Mouse (Mus musculus) neural tube, embryonic 12.5 days (tissue): ENCODE measurements around the gene Xrcc6. TPM values are rescaled to one million over a fixed set of nuclear protein-coding genes. Genes with fewer than 3 reads are reported as not detected.

Source experiments
- ATAC-seq: fragments of 200-750 bp; cut with Nextera tagmentation; 2 replicates; pipeline ENCODE4 v1.8.0; 2017; ENCODE audit warnings: low read depth, mild to moderate bottlenecking, moderate TSS enrichment, moderate library complexity; ENCODE audit not compliant: low FRiP score
- H3K27ac ChIP-seq: fragments of 300-500 bp; sonication (generic); 2 replicates; pipeline ENCODE4 v1.5.1; 2016
- H3K27me3 ChIP-seq: fragments of 300-500 bp; sonication (generic); replicated peaks from 2 replicates; pipeline ENCODE4 v1.6.1; 2016; ENCODE audit warnings: mild to moderate bottlenecking
- H3K36me3 ChIP-seq: fragments of 300-500 bp; sonication (generic); 2 replicates; pipeline ENCODE4 v1.6.1; 2016; ENCODE audit warnings: mild to moderate bottlenecking
- H3K4me1 ChIP-seq: fragments of 300-500 bp; sonication (generic); 2 replicates; pipeline ENCODE4 v1.6.1; 2016
- H3K4me2 ChIP-seq: fragments of 300-500 bp; sonication (generic); replicated peaks from 2 replicates; pipeline ENCODE4 v1.6.1; 2016; ENCODE audit warnings: mild to moderate bottlenecking
- H3K4me3 ChIP-seq: fragments of 300-500 bp; sonication (generic); 2 replicates; pipeline ENCODE4 v1.5.1; 2016
- H3K9ac ChIP-seq: fragments of 300-500 bp; sonication (generic); 2 replicates; pipeline ENCODE4 v1.6.1; 2016; ENCODE audit warnings: mild to moderate bottlenecking
- H3K9me3 ChIP-seq: fragments of 300-500 bp; sonication (generic); 2 replicates; pipeline ENCODE4 v1.6.1; 2016; ENCODE audit warnings: mild to moderate bottlenecking
- WGBS: fragments of 180-500 bp; shearing (Covaris S2); methylation state at CpG from one replicate; pipeline ENCODE4 v1.1.7; 2016; 5-methylcytosine and 5-hydroxymethylcytosine counted together
- polyA plus RNA-seq: library from polyadenylated mRNA; unstranded; fragments of >200 nt; fragmentation: Nextera tagmentation; extraction: Ambion mirVana; gene quantifications from 2 replicates; pipeline ENCODE4 v1.2.1, GENCODE M21; 2016

Xrcc6 gene
- polyA plus RNA-seq, 1 experiment from 2014 or later = 52.6 TPM

- no peak for ATAC-seq
- no peak overlapping the region for H3K4me3 ChIP-seq
- WGBS = 93% methylated on average over 7 of the region's 7 CpGs
- peaks cover 58% of the 10 kb centered on the region for H3K36me3 ChIP-seq
- no peaks in the 10 kb centered on the region for H3K9me3 ChIP-seq
- H3K27ac ChIP-seq = no peak overlapping the region
- H3K4me2 ChIP-seq = no peak overlapping the region
- H3K9ac ChIP-seq = no peak overlapping the region
- H3K27me3 ChIP-seq = no peaks in the 10 kb centered on the region
- H3K4me1 ChIP-seq = no peaks in the 10 kb centered on the region
Observed at GRCm38 (mm10) chr15:82032386-82032785, 44.8 kb downstream of the Xrcc6 start.

DNA sequence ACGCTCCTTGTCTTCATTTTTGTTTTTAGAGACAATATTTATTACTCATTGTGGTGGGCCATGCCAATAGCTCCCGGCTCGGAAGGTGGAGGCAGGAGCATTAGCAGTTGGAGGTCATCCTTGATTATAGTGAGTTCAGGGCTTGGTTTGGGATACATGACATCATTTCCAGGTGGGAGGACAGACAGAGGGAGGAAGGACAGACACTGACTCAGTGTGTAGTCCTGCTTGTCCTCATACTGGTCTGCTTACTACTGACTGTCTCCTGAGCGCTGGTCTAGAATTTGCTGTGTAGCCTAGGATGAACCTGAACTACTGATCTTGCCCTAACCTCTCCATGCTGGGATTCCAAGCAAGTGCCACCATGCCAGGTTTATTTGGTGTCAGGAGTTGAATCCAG lies 46.1 kb downstream of the Xrcc6 start, which contains the start of gene Desi1:
Gene Desi1 (minus strand): TSS at position 101 of the 400 bp plus-strand sequence.
- ATAC-seq = no peak
- H3K36me3 ChIP-seq = peaks cover 55% of the 10 kb centered on the region
- H3K4me1 ChIP-seq = no peaks in the 10 kb centered on the region
- 94% methylated on average over 4 of the region's 4 CpGs for WGBS
- no peaks in the 10 kb centered on the region for H3K27me3 ChIP-seq
- no peak within 1 kb of the TSS for H3K9ac ChIP-seq
- H3K4me3 ChIP-seq = no peak within 1 kb of the TSS
- no peaks in the 10 kb centered on the region for H3K9me3 ChIP-seq
- H3K27ac ChIP-seq = no peak within 1 kb of the TSS
- no peak within 1 kb of the TSS for H3K4me2 ChIP-seq

GRCm38 (mm10) chr15:82035904-82036689 lies 48.5 kb downstream of the Xrcc6 start:
- Histone ChIP-seq H3K27ac (no peak overlapping the region), H3K4me2 (no peak overlapping the region), H3K4me1 (no peaks in the 10 kb centered on the region), H3K36me3 (peaks cover 50% of the 10 kb centered on the region), H3K9ac (no peak overlapping the region), H3K9me3 (no peaks in the 10 kb centered on the region), H3K4me3 (no peak overlapping the region), H3K27me3 (no peaks in the 10 kb centered on the region)
- ATAC-seq = no peak
- WGBS = 85% methylated on average over 12 of the region's 12 CpGs

DNA sequence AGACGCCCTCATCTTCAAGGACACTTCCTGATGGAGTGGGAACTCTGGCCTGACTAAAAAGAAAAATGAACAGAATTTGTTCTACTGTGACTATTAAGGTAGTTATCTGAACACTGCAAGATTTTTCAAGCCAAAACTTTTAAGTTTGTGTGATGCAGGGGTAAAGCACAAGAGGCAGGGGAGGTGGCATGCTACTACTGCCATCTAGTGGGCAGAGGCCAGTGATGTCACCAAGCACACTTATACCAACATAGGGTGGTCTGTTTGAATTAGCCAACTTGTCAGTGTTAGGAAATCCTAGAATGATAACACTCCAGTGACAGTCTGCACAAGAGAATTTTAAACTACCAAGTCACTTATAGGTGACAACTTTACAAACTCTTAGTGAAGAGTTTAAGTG lies 53.0 kb downstream of the Xrcc6 start:
- Histone ChIP-seq H3K4me2 (no peak overlapping the region), H3K27me3 (no peaks in the 10 kb centered on the region), H3K9me3 (no peaks in the 10 kb centered on the region), H3K27ac (no peak overlapping the region), H3K4me1 (peaks cover 3% of the 10 kb centered on the region), H3K9ac (no peak overlapping the region), H3K4me3 (no peak overlapping the region), H3K36me3 (peaks cover 39% of the 10 kb centered on the region)
- no peak for ATAC-seq
- WGBS = 96% methylated on average over 1 of the region's 1 CpGs

DNA sequence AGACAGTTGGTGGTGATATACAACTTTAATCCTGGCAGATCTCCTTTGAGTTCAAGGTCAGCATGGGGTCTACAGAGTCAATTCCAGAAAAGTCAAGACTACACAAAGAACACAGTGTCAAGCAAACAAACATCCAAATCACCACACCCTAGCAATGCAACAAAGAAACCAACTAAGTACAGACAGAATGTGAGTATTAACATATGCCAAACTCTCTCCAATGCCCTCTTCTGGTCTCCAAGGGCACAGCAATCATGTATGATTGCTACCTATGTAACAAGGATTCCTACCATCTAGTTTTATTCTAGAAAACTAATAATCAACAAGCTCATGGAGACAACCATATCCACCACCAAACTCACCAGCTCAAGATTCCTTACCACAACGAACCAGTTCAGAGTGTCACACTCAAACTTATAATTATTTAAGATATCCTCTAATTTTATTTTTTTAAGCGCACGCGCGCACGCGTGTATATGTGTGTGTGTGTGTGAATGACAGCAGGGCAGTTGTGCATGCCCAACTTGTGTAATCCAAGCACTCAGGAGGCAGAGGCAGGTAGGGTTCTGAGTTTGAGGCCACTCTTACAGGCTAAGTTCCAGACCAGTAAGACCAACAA lies 56.6 kb downstream of the Xrcc6 start:
- H3K9ac ChIP-seq = no peak overlapping the region
- H3K36me3 ChIP-seq = peaks cover 25% of the 10 kb centered on the region
- H3K4me1 ChIP-seq = peaks cover 15% of the 10 kb centered on the region
- no peak for ATAC-seq
- no peaks in the 10 kb centered on the region for H3K27me3 ChIP-seq
- no peak overlapping the region for H3K27ac ChIP-seq
- H3K4me2 ChIP-seq = no peak overlapping the region
- H3K9me3 ChIP-seq = no peaks in the 10 kb centered on the region
- no peak overlapping the region for H3K4me3 ChIP-seq
- 97% methylated on average over 7 of the region's 7 CpGs for WGBS

- peaks cover 11% of the 10 kb centered on the region for H3K36me3 ChIP-seq
- H3K9me3 ChIP-seq = no peaks in the 10 kb centered on the region
- peaks cover 15% of the 10 kb centered on the region for H3K4me1 ChIP-seq
- H3K27me3 ChIP-seq = no peaks in the 10 kb centered on the region
- WGBS = 5% methylated on average over 26 of the region's 26 CpGs
- H3K4me3 ChIP-seq = peak overlapping the region; percentile 99
- 0 out of 2 replicates have a peak, but pooled peaks have one; percentile 21 for ATAC-seq
- H3K4me2 ChIP-seq = peak overlapping the region; percentile 98
- H3K27ac ChIP-seq = no peak overlapping the region
- peak overlapping the region; percentile 96 for H3K9ac ChIP-seq
Observed at GRCm38 (mm10) chr15:82046246-82046891, 58.7 kb downstream of the Xrcc6 start.

- Histone ChIP-seq H3K9me3 (no peaks in the 10 kb centered on the region), H3K27me3 (no peaks in the 10 kb centered on the region), H3K4me3 (peak within 1 kb of the TSS; percentile 99), H3K27ac (peak within 1 kb of the TSS; percentile 79), H3K9ac (peak within 1 kb of the TSS; percentile 96), H3K4me1 (peaks cover 15% of the 10 kb centered on the region), H3K36me3 (peaks cover 11% of the 10 kb centered on the region), H3K4me2 (peak within 1 kb of the TSS; percentile 98)
- ATAC-seq = peak; percentile 65; the same call in 1 of the 2 replicates
- WGBS = under 1% methylated on average over 74 of the region's 74 CpGs
Observed at GRCm38 (mm10) chr15:82047080-82047883, 59.6 kb downstream of the Xrcc6 start, which contains the start of gene Snu13. Gene Snu13 (minus strand): TSS chr15:82047598.

DNA sequence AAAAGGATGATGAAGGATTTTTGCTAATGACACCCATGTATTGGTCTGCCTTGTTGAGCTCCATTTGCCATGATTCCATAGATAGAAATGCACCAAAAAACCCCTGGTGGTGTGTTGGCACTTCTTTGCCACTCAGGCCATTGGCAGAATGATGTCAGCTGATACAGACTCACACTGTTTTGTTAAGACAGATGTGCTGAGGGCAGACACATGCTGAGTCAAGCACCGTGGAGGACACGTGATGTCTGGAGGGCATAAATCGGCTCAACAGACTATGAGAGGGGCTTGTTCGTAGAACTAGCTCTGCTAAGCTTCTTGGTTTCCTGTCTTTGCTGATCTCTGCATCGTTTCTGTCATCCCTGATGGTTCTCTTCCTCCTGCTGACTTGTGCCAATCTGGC lies 64.9 kb downstream of the Xrcc6 start:
- Histone ChIP-seq H3K27ac (no peak overlapping the region), H3K9ac (no peak overlapping the region)

GRCm38 (mm10) chr15:82058719-82059201 lies 71.1 kb downstream of the Xrcc6 start, which contains the start of gene 4930407I10Rik:
Gene 4930407I10Rik (plus strand): TSS chr15:82059151.
- no peak within 1 kb of the TSS for H3K4me3 ChIP-seq
- no peaks in the 10 kb centered on the region for H3K9me3 ChIP-seq
- no peak within 1 kb of the TSS for H3K9ac ChIP-seq
- H3K27me3 ChIP-seq = peaks cover 7% of the 10 kb centered on the region; the same call in 1 of the 2 replicates
- no peaks in the 10 kb centered on the region for H3K36me3 ChIP-seq
- no peak for ATAC-seq
- H3K4me2 ChIP-seq = no peak within 1 kb of the TSS
- H3K27ac ChIP-seq = no peak within 1 kb of the TSS
- H3K4me1 ChIP-seq = no peaks in the 10 kb centered on the region
- WGBS = 91% methylated on average over 1 of the region's 1 CpGs

More for the DNA sequence above, 64.9 kb downstream of the Xrcc6 start:
- Histone ChIP-seq H3K9me3 (no peaks in the 10 kb centered on the region), H3K4me1 (no peaks in the 10 kb centered on the region), H3K4me3 (no peak overlapping the region), H3K36me3 (no peaks in the 10 kb centered on the region), H3K27me3 (peaks cover 3% of the 10 kb centered on the region; the same call in 1 of the 2 replicates), H3K4me2 (no peak overlapping the region)
- ATAC-seq = no peak
- WGBS = 65% methylated on average over 5 of the region's 5 CpGs

DNA sequence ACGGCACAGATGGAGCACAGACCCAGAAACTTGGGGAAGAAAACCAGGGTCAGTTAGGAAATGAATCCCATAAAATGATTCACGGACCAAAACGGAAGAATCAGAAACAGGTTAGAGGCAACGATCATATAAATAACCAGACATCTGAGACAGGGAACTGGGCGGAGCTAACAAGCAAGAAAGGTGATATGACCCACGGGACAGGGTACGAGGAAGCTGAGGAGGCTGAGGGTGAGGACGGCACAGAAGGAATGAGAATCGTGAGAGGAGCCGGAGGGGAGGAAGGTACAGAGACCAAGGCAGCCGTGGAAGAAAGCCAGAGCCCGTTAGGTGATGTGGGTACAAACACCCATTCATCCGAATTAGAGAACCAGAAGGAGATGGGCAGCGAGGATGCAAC lies 76.3 kb downstream of the Xrcc6 start:
- no peak overlapping the region for H3K9ac ChIP-seq
- WGBS = 68% methylated on average over 14 of the region's 14 CpGs

DNA sequence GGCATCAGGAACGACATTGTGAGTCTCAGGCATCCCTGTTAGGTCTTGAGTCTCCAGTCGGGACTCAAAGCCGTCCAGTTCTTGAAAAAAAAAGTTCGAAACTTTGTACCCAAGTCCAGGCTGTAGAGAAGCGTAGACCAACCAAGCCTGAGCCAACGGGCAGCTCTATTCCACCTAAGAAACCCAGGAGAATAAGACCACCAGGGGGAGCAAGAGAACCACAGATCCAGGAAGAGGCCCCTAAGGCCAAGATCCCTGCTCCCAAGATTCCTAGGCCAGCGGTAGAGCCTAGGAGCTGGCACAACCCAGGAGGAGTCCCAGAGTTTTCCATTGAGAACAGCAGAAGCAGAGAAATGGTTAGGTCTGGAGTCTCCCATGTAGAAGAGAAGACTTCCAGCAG lies 77.9 kb downstream of the Xrcc6 start:
- H3K4me3 ChIP-seq = no peak overlapping the region
- ATAC-seq = no peak
- 17% methylated on average over 7 of the region's 7 CpGs for WGBS
- H3K4me1 ChIP-seq = no peaks in the 10 kb centered on the region
- H3K9ac ChIP-seq = no peak overlapping the region
- H3K27me3 ChIP-seq = peaks cover 30% of the 10 kb centered on the region
- no peak overlapping the region for H3K4me2 ChIP-seq
- no peaks in the 10 kb centered on the region for H3K36me3 ChIP-seq
- no peak overlapping the region for H3K27ac ChIP-seq
- no peaks in the 10 kb centered on the region for H3K9me3 ChIP-seq

More for the DNA sequence above, 76.3 kb downstream of the Xrcc6 start:
- Histone ChIP-seq H3K27ac (no peak overlapping the region), H3K4me1 (no peaks in the 10 kb centered on the region), H3K4me2 (no peak overlapping the region), H3K27me3 (peaks cover 14% of the 10 kb centered on the region), H3K9me3 (no peaks in the 10 kb centered on the region), H3K36me3 (no peaks in the 10 kb centered on the region), H3K4me3 (no peak overlapping the region)
- ATAC-seq = no peak
